Mouse (Mus musculus) hindbrain, embryonic 14.5 days (tissue): ENCODE measurements around the gene Zfp800. TPM values are rescaled to one million over a fixed set of nuclear protein-coding genes. Genes with fewer than 3 reads are reported as not detected.

ENCODE experiments used
- ATAC-seq: fragments of 200-750 bp; cut with Nextera tagmentation; 2 replicates; pipeline ENCODE4 v1.8.0; 2017; ENCODE audit warnings: moderate number of reproducible peaks, mild to moderate bottlenecking, moderate TSS enrichment, moderate library complexity; ENCODE audit not compliant: low FRiP score
- DNase-seq: peaks from one replicate; pipeline ENCODE4 v3.0.0-alpha.2; 2015; ENCODE audit warnings: low spot score
- H3K27ac ChIP-seq: fragments of 300-500 bp; sonication (generic); 2 replicates; pipeline ENCODE4 v1.5.1; 2014; ENCODE audit warnings: mild to moderate bottlenecking, moderate library complexity
- H3K27me3 ChIP-seq: fragments of 300-500 bp; sonication (generic); 2 replicates; pipeline ENCODE4 v1.6.1; 2014; ENCODE audit warnings: mild to moderate bottlenecking, low read length, mixed read lengths; ENCODE audit not compliant: control insufficient read depth, insufficient read depth
- H3K36me3 ChIP-seq: fragments of 300-500 bp; sonication (generic); replicated peaks from 2 replicates; pipeline ENCODE4 v1.6.1; 2014; ENCODE audit not compliant: control insufficient read depth, insufficient read depth
- H3K4me1 ChIP-seq: fragments of 300-500 bp; sonication (generic); replicated peaks from 2 replicates; pipeline ENCODE4 v1.6.1; 2014; ENCODE audit warnings: antibody characterized with exemption, low read length, mixed read lengths; ENCODE audit not compliant: control insufficient read depth, insufficient read depth
- H3K4me2 ChIP-seq: fragments of 300-500 bp; sonication (generic); replicated peaks from 2 replicates; pipeline ENCODE4 v1.6.1; 2014; ENCODE audit warnings: mild to moderate bottlenecking, moderate library complexity
- H3K4me3 ChIP-seq: fragments of 300-500 bp; sonication (generic); replicated peaks from 2 replicates; pipeline ENCODE4 v1.5.1; 2014; ENCODE audit warnings: mild to moderate bottlenecking, low read length
- H3K9ac ChIP-seq: fragments of 300-500 bp; sonication (generic); 2 replicates; pipeline ENCODE4 v1.6.1; 2014
- H3K9me3 ChIP-seq: fragments of 300-500 bp; sonication (generic); 2 replicates; pipeline ENCODE4 v1.6.1; 2016; ENCODE audit warnings: low read length; ENCODE audit not compliant: control insufficient read depth
- WGBS: fragments of 180-500 bp; shearing (Covaris S2); extraction: QIAGEN DNeasy Blood & Tissue Kit; methylation state at CpG from one replicate; pipeline ENCODE4 v1.1.7; 2014; 5-methylcytosine and 5-hydroxymethylcytosine counted together
- polyA plus RNA-seq: library from polyadenylated mRNA; unstranded; fragments of >200 nt; fragmentation: Nextera tagmentation; extraction: Ambion mirVana; gene quantifications from 2 replicates; pipeline ENCODE4 v1.2.1, GENCODE M21; 2014

Zfp800 gene
- polyA plus RNA-seq, 1 experiment from 2014 or later: 23.0 TPM

GRCm38 (mm10) chr6:28214658-28215267, 183.0 kb downstream of the Zfp800 start:
- Histone ChIP-seq H3K9ac (peak overlapping the region; percentile 84), H3K9me3 (no peaks in the 10 kb centered on the region), H3K4me3 (peak overlapping the region; percentile 64), H3K27ac (peak overlapping the region; percentile 90), H3K27me3 (no peaks in the 10 kb centered on the region), H3K36me3 (no peaks in the 10 kb centered on the region), H3K4me2 (peak overlapping the region; percentile 70), H3K4me1 (no peaks in the 10 kb centered on the region)
- DNase-seq: peak; percentile 36
- peak; percentile 18 for ATAC-seq
- 31% methylated on average over 13 of the region's 13 CpGs for whole genome bisulfite sequencing

- H3K36me3 ChIP-seq: no peaks in the 10 kb centered on the region
- ATAC-seq (peak; percentile 78; the same call in 1 of the 2 replicates), DNase-seq (no peak)
- no peak overlapping the region for H3K4me2 ChIP-seq
- no peaks in the 10 kb centered on the region for H3K9me3 ChIP-seq
- H3K4me1 ChIP-seq: no peaks in the 10 kb centered on the region
- H3K27ac ChIP-seq: no peak overlapping the region
- no peak overlapping the region for H3K4me3 ChIP-seq
- no peaks in the 10 kb centered on the region for H3K27me3 ChIP-seq
- whole genome bisulfite sequencing: 47% methylated on average over 4 of the region's 4 CpGs
- H3K9ac ChIP-seq: no peak overlapping the region
Observed at GRCm38 (mm10) chr6:28203454-28203853, 194.4 kb downstream of the Zfp800 start.

- Histone ChIP-seq H3K9me3 (no peaks in the 10 kb centered on the region), H3K4me1 (no peaks in the 10 kb centered on the region), H3K27me3 (no peaks in the 10 kb centered on the region), H3K27ac (no peak overlapping the region), H3K4me2 (no peak overlapping the region), H3K9ac (no peak overlapping the region), H3K4me3 (no peak overlapping the region), H3K36me3 (no peaks in the 10 kb centered on the region)
- 0 out of 2 replicates have a peak, but pooled peaks have one; percentile 14 for ATAC-seq
- 54% methylated on average over 6 of the region's 6 CpGs for WGBS
- DNase-seq: no peak
Observed at GRCm38 (mm10) chr6:28202833-28203232, 195.0 kb downstream of the Zfp800 start.

- Histone ChIP-seq H3K9ac (no peak overlapping the region), H3K4me1 (no peaks in the 10 kb centered on the region), H3K4me2 (no peak overlapping the region), H3K36me3 (no peaks in the 10 kb centered on the region), H3K9me3 (no peaks in the 10 kb centered on the region), H3K27ac (no peak overlapping the region), H3K27me3 (no peaks in the 10 kb centered on the region), H3K4me3 (no peak overlapping the region)
- ATAC-seq: no peak
- 72% methylated on average over 2 of the region's 2 CpGs for WGBS
- DNase-seq: no peak
Observed at GRCm38 (mm10) chr6:28193901-28194300, 203.9 kb downstream of the Zfp800 start.

- no peak overlapping the region for H3K27ac ChIP-seq
- no peaks in the 10 kb centered on the region for H3K4me1 ChIP-seq
- ATAC-seq (no peak), DNase-seq (no peak)
- H3K9ac ChIP-seq: no peak overlapping the region
- no peak overlapping the region for H3K4me2 ChIP-seq
- no peaks in the 10 kb centered on the region for H3K9me3 ChIP-seq
- WGBS: 92% methylated on average over 2 of the region's 2 CpGs
- H3K4me3 ChIP-seq: no peak overlapping the region
- H3K27me3 ChIP-seq: no peaks in the 10 kb centered on the region
- no peaks in the 10 kb centered on the region for H3K36me3 ChIP-seq
Observed at GRCm38 (mm10) chr6:28191935-28192334, 205.9 kb downstream of the Zfp800 start.

Other genes starting within 250 kb of the Zfp800 start
- gene Arf5, start 25.6 kb upstream of the Zfp800 start, polyA plus RNA-seq: 417 and 419 TPM in 2 replicates
- not detected in 2 replicates for gene Fscn3, start 29.8 kb upstream of the Zfp800 start, polyA plus RNA-seq
- 8.6 and 10.2 TPM in 2 replicates for gene Gcc1, start 30.4 kb upstream of the Zfp800 start, polyA plus RNA-seq
- gene Pax4, start 51.3 kb upstream of the Zfp800 start, polyA plus RNA-seq: not detected in 2 replicates
- gene Snd1, start 77.1 kb upstream of the Zfp800 start, polyA plus RNA-seq: 79.1 and 81.6 TPM in 2 replicates